Mouse (Mus musculus): Measurements from ENCODE around the gene Zfyve9.

Zfyve9 gene

GRCm38 (mm10) chr4:108601870-108602269 is 178.7 kb downstream of the Zfyve9 start:
- DNase-seq, result no peak

- DNase-seq, result no peak
Observed at GRCm38 (mm10) chr4:108598306-108598705, 182.3 kb downstream of the Zfyve9 start.

GRCm38 (mm10) chr4:108595785-108596184 is 184.8 kb downstream of the Zfyve9 start:
- no peak for DNase-seq

GRCm38 (mm10) chr4:108593376-108593775 is 187.2 kb downstream of the Zfyve9 start:
- DNase-seq, result no peak
